Mouse (Mus musculus): ENCODE data around the gene Yipf6.
"Not testable (repeated sequence)": the region's sequence is repeated elsewhere in the genome, so short reads cannot be mapped to it uniquely, and the experiment has no call there.

Yipf6 gene

GRCm38 (mm10) chrX:98936101-98936500 lies at the start of gene Yipf6:
Gene Yipf6 (plus strand): TSS chrX:98936316.
- no peak for DNase-seq

- no peak for DNase-seq
Observed at GRCm38 (mm10) chrX:98890072-98890405, 46.1 kb upstream of the Yipf6 start.

GRCm38 (mm10) chrX:98890406-98891116 lies 45.6 kb upstream of the Yipf6 start, which contains the start of gene Ophn1:
Gene Ophn1 (minus strand): TSS chrX:98891025.
- DNase-seq = peak; percentile 62

GRCm38 (mm10) chrX:98898307-98898706 lies 37.8 kb upstream of the Yipf6 start:
- peak; percentile 46 for DNase-seq

- no peak for DNase-seq
Observed at GRCm38 (mm10) chrX:98904226-98904625, 31.9 kb upstream of the Yipf6 start.

- DNase-seq = no peak
Observed at GRCm38 (mm10) chrX:98908910-98909309, 27.2 kb upstream of the Yipf6 start.

DNA sequence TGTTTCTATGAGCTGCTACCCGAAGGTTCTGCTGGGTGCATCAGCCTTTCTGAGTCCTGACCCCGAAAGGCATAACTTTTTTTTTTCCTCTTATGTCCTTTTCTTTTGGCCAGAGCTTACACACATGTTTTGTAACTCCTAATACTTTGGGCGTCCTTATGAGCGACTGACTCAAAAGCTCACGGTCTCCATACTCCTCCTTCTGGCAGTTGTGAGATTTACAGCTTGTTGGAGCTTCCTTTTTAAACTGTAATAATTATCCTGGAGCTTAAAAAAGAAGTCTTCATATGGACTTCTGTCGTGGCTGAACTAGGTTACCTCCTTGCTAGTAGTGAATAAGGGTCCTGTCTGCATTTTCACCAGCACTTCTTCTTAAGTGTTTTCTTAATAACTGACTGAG lies 16.7 kb upstream of the Yipf6 start:
- no peak for DNase-seq

GRCm38 (mm10) chrX:98936707-98937554 lies 815 bp downstream of the Yipf6 start:
- peak; percentile 97 for DNase-seq

DNA sequence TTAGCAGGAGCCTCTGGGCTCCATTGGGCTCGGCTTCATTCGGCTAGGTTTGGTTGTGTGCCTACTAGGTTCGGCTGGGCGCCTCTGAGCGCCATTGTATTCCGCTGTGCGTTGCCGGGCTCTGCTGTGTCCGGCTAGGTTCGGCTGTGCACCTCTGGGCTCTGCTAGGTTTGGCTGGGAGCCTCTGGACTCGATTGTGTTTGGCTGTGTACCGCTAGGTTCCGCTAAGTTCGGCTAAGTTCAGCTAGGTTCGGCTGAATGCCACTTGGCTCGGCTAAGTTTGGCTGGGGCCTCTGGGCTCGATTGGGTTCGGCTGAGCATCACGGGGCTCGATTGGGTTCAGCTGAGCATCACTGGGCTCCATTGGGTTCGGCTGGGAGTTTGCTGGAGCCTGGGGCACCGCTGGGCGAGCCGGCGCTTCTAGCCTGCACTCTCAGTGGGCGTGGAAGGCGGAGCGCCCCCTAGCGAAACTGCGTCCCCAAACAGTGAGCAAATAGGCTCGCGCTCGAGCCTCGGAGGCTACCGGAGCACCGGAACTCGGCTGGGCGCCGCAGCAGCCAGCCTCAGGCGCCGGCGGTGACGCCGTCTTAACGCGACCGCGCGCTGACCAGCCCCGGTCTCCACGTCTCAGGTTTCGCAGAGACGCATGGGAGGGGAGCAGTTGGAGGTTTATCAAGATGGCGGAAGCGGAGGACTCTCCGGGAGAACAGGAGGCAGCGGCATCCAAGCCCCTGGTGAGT lies 1.6 kb downstream of the Yipf6 start:
- DNase-seq = peak; percentile 92

DNA sequence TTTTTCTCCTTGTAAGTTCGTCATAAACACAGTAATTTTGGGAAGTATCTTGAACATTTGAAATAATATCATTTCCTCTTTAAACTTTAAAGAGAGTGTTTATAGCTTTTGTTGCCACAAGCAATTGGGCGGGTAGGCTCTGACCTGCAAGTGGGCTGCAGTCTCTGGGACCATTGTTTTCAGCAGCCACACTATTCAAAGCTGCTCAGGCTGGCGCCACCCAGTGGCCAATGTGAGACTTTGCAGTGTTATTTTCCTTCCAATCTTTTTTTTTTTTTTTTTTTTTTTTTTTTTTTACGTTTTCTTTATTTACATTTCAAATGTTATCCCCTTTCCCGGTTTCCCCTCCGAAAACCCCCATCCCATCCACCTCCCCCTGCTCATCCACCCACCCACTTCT lies 17.8 kb downstream of the Yipf6 start:
- DNase-seq = no peak

- no peak for DNase-seq
Observed at GRCm38 (mm10) chrX:98958287-98958686, 22.2 kb downstream of the Yipf6 start.

GRCm38 (mm10) chrX:98959050-98959449 lies 22.9 kb downstream of the Yipf6 start:
- DNase-seq = no peak

GRCm38 (mm10) chrX:98963742-98964141 lies 27.6 kb downstream of the Yipf6 start:
- DNase-seq = no peak

GRCm38 (mm10) chrX:98964513-98964912 lies 28.4 kb downstream of the Yipf6 start:
- no peak for DNase-seq

GRCm38 (mm10) chrX:98986611-98987010 lies 50.5 kb downstream of the Yipf6 start:
- not testable (repeated sequence) for DNase-seq

DNA sequence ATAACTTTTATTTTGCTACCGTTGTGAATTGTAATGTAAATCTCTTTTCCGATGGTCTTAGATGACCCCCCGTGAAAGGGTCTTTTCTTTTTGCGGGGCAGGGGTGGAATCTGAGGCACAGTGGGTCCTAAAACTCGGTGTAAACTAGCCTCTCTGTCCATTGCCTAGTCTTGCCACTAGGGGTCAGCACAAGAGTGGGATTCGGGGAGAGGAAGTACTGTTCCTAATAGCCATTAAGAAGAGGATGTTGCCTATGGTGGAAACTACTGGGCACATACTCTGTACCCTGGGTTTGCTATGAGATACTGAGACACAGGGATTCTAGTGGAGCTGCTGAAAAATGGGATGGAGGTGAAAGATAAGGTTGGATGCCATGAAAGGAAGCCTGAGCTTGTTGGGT lies 53.5 kb downstream of the Yipf6 start:
- DNase-seq = peak; percentile 41
